Mouse (Mus musculus) splenic B cell, adult 2 months (primary cell): Measurements from ENCODE around the gene Ttc21b.
"Not testable (repeated sequence)": the region's sequence is repeated elsewhere in the genome, so short reads cannot be mapped to it uniquely, and the experiment has no call there.

Source experiments
- DNase-seq: peaks from one replicate; pipeline ENCODE4 v3.0.0-alpha.2; 2011; ENCODE audit warnings: low read depth, low spot score
- H3K27me3 ChIP-seq: 2 replicates; pipeline ENCODE4 v1.6.1; 2012; ENCODE audit warnings: mild to moderate bottlenecking, low read length, moderate library complexity, mixed read lengths; ENCODE audit not compliant: control insufficient read depth, poor library complexity, insufficient read depth, severe bottlenecking
- H3K36me3 ChIP-seq: 2 replicates; pipeline ENCODE4 v1.6.1; 2012; ENCODE audit warnings: mild to moderate bottlenecking, low read length, moderate library complexity, mixed read lengths; ENCODE audit not compliant: control insufficient read depth, poor library complexity, insufficient read depth, severe bottlenecking

The Ttc21b gene

DNA sequence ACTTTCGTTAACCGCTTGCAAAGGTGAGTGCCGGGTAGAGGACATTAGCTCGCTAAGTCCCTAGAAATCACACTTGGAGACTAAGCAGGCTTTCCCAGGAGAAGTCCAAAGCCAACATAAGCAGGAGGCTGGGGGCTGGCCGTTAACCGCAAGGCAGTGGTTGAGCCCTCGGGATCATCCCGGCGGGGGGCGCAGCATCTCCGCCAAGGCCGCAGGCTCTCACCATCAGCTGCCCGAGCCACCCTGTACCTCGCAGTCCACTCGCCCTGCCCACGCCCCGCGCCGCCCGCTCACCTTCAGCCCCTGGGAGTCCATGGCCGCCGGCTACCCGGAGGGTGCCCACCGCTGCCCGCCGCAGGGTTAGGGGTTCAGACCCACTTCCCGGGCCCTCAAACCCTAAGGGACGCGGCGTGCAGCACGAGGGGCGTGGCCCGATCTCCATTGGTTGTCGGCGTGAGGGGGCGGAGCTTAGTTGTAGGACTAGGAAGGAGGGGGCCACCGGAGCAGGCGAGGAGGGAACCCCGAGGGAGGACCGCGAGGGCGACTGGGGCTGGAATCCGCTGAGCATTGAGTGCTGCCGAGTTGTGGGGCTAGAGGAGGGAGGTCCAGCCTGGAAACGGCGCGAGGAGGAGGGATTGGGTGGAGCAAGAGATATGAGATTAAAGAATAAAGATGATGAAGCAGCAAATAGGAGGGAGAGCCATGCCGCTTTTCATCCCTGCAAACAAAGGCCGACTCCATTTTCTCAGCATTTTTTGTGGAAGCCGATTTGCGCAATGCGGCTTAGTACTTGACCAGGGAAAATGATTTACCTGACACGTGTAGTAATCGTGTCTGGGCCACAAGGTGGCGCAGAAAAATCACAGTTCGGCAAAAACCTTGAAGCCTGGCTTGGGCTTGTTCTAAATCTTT is at the start of gene Ttc21b:
Ttc21b (minus strand) TSS at position 398 of the 912 bp plus-strand sequence.
- no peaks in the 10 kb centered on the region for H3K36me3 ChIP-seq
- H3K27me3 ChIP-seq = no peaks in the 10 kb centered on the region
- peak; percentile 89 for DNase-seq

- Histone ChIP-seq H3K36me3 (no peaks in the 10 kb centered on the region), H3K27me3 (no peaks in the 10 kb centered on the region)
- DNase-seq = no peak
Measured at GRCm38 (mm10) chr2:66272551-66272950, 16.1 kb upstream of the Ttc21b start.

DNA sequence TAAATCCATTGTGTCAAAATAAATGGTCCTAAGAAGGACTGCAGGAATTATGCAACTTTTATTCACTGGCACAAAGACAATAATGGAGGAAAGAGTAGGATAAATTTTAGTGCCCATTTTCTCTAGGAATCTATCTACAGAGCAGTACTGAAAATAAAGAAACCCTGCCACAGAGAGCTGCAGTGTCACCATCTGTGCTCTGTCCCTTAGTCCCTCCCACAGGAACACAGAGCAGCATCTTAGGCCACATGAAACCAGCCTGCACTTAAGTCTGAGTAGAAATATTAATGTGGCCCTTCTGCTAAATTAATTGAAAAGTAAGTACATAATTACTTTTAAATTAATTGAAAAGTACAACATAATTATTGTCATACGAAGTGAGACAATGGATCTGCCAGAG is 12.4 kb downstream of the Ttc21b start:
- Histone ChIP-seq H3K27me3 (no peaks in the 10 kb centered on the region), H3K36me3 (no peaks in the 10 kb centered on the region)
- DNase-seq = no peak

DNA sequence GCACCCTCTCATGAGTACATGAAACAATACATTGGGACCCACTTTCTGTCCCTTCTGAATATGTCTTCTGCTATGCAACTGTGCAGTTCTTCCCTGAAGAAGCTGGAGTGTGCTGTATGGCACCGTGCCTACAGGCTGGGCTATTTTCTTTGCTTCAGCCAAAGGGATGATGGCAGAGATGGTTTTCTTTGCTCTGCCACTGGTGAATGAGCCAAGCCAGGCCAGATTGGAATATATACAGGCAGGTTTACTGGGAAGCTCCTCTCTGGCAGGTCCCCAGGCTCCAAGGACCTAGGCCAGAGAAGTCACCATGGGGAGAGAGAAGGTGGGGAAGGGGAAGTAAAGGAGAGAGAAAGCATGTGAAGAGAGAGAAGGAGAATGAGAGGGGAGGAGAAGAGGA is 16.1 kb downstream of the Ttc21b start:
- H3K27me3 ChIP-seq = no peaks in the 10 kb centered on the region

GRCm38 (mm10) chr2:66238886-66239285 is 17.5 kb downstream of the Ttc21b start:
- no peak for DNase-seq
- 0 out of 2 replicates have a peak, but pooled peaks cover under 1% of the 10 kb centered on the region for H3K36me3 ChIP-seq
- no peaks in the 10 kb centered on the region for H3K27me3 ChIP-seq

More for the DNA sequence above, 16.1 kb downstream of the Ttc21b start:
- no peaks in the 10 kb centered on the region for H3K36me3 ChIP-seq
- no peak for DNase-seq

DNA sequence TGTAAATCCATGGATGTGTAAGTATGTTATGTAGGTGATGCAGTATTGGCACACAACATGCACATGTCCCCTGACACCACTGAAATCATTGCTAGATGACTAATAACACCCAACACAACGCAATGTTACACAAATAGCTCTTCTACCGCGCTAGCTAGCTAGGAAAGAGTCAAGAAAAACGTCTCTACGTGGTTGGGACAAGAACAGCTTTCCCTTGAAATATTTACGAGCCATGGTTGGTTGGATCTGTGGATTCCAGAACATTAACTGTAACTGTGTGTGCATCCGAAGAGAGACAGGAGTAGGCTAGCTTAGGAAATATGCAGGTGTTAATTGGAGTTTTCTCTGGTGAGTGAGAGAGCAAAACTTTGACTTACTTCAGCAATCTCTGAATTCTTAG is 35.5 kb downstream of the Ttc21b start:
- no peak for DNase-seq
- Histone ChIP-seq H3K36me3 (0 out of 2 replicates have a peak, but pooled peaks cover 3% of the 10 kb centered on the region), H3K27me3 (no peaks in the 10 kb centered on the region)

DNA sequence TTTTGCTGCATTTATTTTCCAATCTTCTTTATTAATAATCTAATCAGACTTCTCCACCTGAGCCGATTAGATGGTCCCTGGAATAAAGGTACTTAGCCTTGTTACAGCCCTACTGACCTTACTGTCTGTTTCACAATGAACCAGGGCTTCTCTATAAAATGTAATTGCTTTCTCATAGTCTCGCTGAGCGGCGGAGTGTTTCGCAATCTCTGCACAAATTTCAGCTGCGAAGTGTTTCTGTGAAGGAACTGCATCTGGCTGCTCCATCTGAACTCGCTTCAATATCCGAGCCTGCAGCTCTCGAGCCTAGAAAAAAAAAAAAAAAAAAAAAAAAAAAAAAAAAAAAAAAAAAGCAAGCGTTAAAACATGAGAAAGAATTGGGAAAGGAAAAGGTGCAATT is 46.5 kb downstream of the Ttc21b start:
- DNase-seq = no peak

GRCm38 (mm10) chr2:66209353-66209752 is 47.1 kb downstream of the Ttc21b start:
- peaks cover 6% of the 10 kb centered on the region; the same call in 1 of the 2 replicates for H3K36me3 ChIP-seq
- no peaks in the 10 kb centered on the region for H3K27me3 ChIP-seq

More for the DNA sequence above, 46.5 kb downstream of the Ttc21b start:
- Histone ChIP-seq H3K36me3 (peaks cover 6% of the 10 kb centered on the region; the same call in 1 of the 2 replicates), H3K27me3 (no peaks in the 10 kb centered on the region)

DNA sequence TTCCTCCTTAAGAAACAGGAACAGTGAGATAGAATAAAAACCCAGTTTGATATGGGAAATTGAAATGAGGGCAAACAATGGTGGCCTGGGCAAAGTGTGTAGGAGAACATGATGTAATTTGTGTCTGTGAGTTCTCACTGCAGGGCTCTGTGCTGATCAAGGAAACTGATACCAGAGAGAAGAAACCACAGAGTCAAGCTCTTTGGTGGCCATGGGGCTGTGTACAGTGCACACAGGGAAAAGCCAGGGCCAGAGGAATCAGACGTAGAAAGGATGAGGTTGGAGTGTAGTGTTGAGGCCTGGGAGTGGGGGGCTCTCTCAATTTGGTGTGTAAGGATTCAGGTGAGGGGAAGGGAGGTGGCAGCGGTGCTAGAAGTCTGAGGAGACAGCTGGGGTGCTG is 49.6 kb downstream of the Ttc21b start:
- no peak for DNase-seq
- H3K36me3 ChIP-seq = peaks cover 6% of the 10 kb centered on the region; the same call in 1 of the 2 replicates
- no peaks in the 10 kb centered on the region for H3K27me3 ChIP-seq

More at GRCm38 (mm10) chr2:66209353-66209752, 47.1 kb downstream of the Ttc21b start:
- DNase-seq = no peak

GRCm38 (mm10) chr2:66204218-66204617 is 52.2 kb downstream of the Ttc21b start:
- H3K27me3 ChIP-seq = no peaks in the 10 kb centered on the region
- peaks cover 8% of the 10 kb centered on the region; the same call in 1 of the 2 replicates for H3K36me3 ChIP-seq
- no peak for DNase-seq

GRCm38 (mm10) chr2:66200195-66200594 is 56.2 kb downstream of the Ttc21b start:
- H3K36me3 ChIP-seq = peaks cover 3% of the 10 kb centered on the region; the same call in 1 of the 2 replicates
- H3K27me3 ChIP-seq = no peaks in the 10 kb centered on the region
- no peak for DNase-seq

DNA sequence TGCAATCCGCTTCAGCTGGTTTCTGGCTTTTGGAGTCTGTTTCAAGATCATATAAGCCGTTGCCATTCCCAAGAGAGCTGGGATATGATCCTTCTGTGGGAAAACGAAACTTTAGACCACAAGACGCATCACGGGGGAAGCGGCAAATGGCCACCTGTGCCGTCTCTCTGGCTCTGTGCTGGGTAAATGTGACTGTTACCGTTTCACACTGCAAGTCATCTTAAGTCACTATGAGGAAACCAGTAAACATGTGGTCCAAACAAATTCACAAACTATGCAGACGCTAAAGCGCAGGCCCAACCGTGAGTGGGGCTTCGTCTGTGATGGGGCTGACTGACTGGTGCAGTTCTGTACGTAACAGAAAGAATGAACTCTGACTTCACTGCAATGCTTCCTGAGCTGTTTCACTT is 64.7 kb downstream of the Ttc21b start:
- Histone ChIP-seq H3K36me3 (no peaks in the 10 kb centered on the region; the same call in 1 of the 2 replicates), H3K27me3 (no peaks in the 10 kb centered on the region)
- no peak for DNase-seq

DNA sequence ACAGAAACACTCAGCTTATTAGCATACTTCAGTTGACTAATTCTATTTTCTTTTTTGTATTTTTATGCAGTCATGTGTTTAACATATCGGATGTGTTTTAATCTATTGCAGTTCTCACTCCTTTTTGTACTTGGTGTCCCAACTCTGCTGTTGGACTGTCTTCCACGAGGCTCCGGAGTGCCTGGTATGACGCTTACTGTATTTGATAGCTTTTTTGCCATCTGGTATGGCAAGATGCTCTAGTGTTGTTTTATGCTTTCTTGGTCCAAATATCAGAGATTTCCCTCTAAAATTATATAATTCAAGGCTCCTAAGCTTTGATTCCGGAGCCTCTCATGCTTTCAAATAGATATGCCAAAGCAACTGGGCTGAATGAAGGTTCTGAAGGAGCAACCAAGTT is 66.3 kb downstream of the Ttc21b start:
- Histone ChIP-seq H3K36me3 (no peaks in the 10 kb centered on the region), H3K27me3 (no peaks in the 10 kb centered on the region)
- DNase-seq = no peak

DNA sequence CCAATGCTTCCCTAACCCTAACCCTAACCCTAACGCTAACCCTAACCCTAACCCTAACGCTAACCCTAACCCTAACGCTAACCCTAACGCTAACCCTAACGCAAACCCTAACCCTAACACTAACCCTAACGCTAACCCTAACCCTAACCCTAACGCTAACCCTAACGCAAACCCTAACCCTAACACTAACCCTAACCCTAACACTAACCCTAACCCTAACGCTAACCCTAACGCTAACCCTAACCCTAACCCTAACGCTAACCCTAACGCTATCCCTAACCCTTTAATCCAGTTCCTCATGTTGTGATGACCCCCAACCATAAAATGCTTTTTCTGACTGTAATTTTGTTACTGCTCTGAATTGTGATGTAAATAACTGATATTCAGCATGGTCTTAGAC is 67.2 kb downstream of the Ttc21b start:
- not testable (repeated sequence) for DNase-seq, H3K36me3 ChIP-seq, H3K27me3 ChIP-seq

DNA sequence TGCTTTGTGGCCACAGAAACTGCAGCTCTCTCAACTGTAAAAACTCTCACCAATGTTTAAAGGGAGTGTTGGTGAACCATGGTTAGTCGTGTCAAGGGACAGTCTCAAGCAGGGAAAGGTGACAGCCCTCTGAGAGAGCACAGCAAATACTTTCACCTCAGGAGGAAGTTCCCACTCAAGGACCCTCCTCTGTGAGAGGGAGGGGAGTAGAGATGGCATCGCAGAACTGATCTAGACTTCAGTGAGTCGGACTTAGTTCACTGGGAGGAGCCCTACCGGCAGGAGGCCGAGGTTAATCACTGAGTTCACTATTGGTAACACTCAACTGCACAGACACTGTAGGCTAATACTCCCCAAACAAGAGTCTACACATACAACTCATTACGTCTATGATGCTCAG is 68.9 kb downstream of the Ttc21b start:
- DNase-seq = no peak
- no peaks in the 10 kb centered on the region for H3K27me3 ChIP-seq
- H3K36me3 ChIP-seq = peaks cover 3% of the 10 kb centered on the region; the same call in 1 of the 2 replicates
